Mouse (Mus musculus): ENCODE data around the gene Smpd1.

DNA sequence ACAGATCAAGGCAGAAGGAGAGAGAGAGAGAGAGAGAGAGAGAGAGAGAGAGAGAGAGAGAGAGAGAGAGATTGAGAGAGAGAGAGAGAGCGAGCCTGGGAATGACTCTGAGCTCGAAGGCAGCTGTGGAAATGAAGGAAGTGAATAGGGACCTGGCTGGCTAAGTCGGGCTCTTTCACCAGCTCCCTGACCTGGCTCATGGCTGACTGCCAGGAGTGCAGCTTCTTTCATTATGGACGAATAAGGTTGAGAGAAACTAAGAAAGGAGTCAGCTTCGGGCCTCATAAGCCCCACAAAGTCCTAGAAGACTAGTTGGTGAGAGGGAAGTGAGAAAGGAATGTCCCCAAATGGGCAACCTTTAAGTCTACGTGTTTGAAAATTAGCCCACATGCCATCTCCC, 34.0 kb upstream of the Smpd1 start:
- TF ChIP-seq CTCF (conservative IDR thresholded peaks at IDR 0.05; ENCODE audit: insufficient read depth, insufficient read length, low read depth, low read length) (no peak), POLR2A (IDR thresholded peaks at IDR 0.05; ENCODE audit: low read depth, low read length) (no peak)
